Mouse (Mus musculus) CH12.LX (cell line): ENCODE measurements around the gene Msh5. TPM values are rescaled to one million over a fixed set of nuclear protein-coding genes. Genes with fewer than 3 reads are reported as not detected.

Source experiments
- DNase-seq: peaks from one replicate; pipeline ENCODE4 v3.0.0-alpha.2; 2013; ENCODE audit errors: extremely low read depth
- H3K27ac ChIP-seq: 2 replicates; pipeline ENCODE4 v1.5.1; 2012; ENCODE audit warnings: low read depth, mild to moderate bottlenecking, control low read depth, moderate library complexity; ENCODE audit not compliant: insufficient read depth
- H3K27me3 ChIP-seq: replicated peaks from 2 replicates; pipeline ENCODE3; 2012; ENCODE audit warnings: inconsistent platforms
- H3K36me3 ChIP-seq, 2 experiments: replicated peaks in 1 of 2; 2 replicates each; pipeline versions ENCODE3 to v1.6.1; 2012; ENCODE audit warnings: inconsistent platforms in 1 of 2, low read length in 1 of 2, mild to moderate bottlenecking in 1 of 2, mixed read lengths in 1 of 2, moderate library complexity in 1 of 2; ENCODE audit not compliant: control insufficient read depth in 1 of 2, insufficient read depth in 1 of 2
- H3K4me1 ChIP-seq, 2 experiments: 2 replicates each; pipeline ENCODE4 v1.6.1; 2012; ENCODE audit warnings: inconsistent platforms in 1 of 2, moderate library complexity in 1 of 2; ENCODE audit not compliant: insufficient read depth in 2 of 2, control insufficient read depth in 1 of 2
- H3K4me2 ChIP-seq: 2 replicates; pipeline ENCODE4 v1.6.1; 2012; ENCODE audit warnings: low read depth, mild to moderate bottlenecking, control low read depth; ENCODE audit not compliant: poor library complexity, insufficient read depth, severe bottlenecking
- H3K4me3 ChIP-seq, 3 experiments: fragments of 150-350 bp in 1 of 3; sonication (generic) in 1 of 3; replicated peaks in 1 of 3; 2 replicates each; pipeline versions ENCODE3 to v1.5.1; 2011 to 2012; ENCODE audit warnings: low read depth in 2 of 3, low read length in 2 of 3, mild to moderate bottlenecking in 2 of 3, moderate library complexity in 2 of 3, control low read depth in 1 of 3, improper control_type of control experiment in 1 of 3, inconsistent platforms in 1 of 3, mixed read lengths in 1 of 3; ENCODE audit not compliant: poor library complexity in 1 of 3
- H3K79me2 ChIP-seq: replicated peaks from 2 replicates; pipeline ENCODE4 v1.6.1; 2012; ENCODE audit warnings: mild to moderate bottlenecking, moderate library complexity; ENCODE audit not compliant: control insufficient read depth, poor library complexity, insufficient read depth, severe bottlenecking; ENCODE audit errors: extremely low read depth
- H3K9ac ChIP-seq: 2 replicates; pipeline ENCODE4 v1.6.1; 2012; ENCODE audit warnings: low read depth, mild to moderate bottlenecking, control low read depth, moderate library complexity; ENCODE audit not compliant: insufficient read depth
- H3K9me3 ChIP-seq: replicated peaks from 2 replicates; pipeline ENCODE3; 2012; ENCODE audit warnings: low read length, inconsistent platforms, mixed read lengths
- CHD2 ChIP-seq: IDR thresholded peaks from 2 replicates; pipeline ENCODE4 v1.6.1; 2011; ENCODE audit warnings: low read length, improper control_type of control experiment
- EP300 ChIP-seq: IDR thresholded peaks from 2 replicates; pipeline ENCODE4 v1.6.1; 2011; ENCODE audit warnings: low read length, improper control_type of control experiment
- HCFC1 ChIP-seq: IDR thresholded peaks from 2 replicates; pipeline ENCODE4 v1.6.1; 2012; ENCODE audit warnings: low read depth, mild to moderate bottlenecking, inconsistent platforms, low read length, improper control_type of control experiment
- KAT2A ChIP-seq: IDR thresholded peaks from 2 replicates; pipeline ENCODE4 v1.6.1; 2012; ENCODE audit warnings: low read length, improper control_type of control experiment, inconsistent platforms; ENCODE audit not compliant: insufficient replicate concordance
- MAZ ChIP-seq: IDR thresholded peaks from 2 replicates; pipeline ENCODE4 v1.6.1; 2012; ENCODE audit warnings: low read depth, mild to moderate bottlenecking, inconsistent platforms, low read length, improper control_type of control experiment, moderate library complexity
- MEF2A ChIP-seq: IDR thresholded peaks from 2 replicates; pipeline ENCODE4 v1.6.1; 2014; ENCODE audit warnings: low read depth, mild to moderate bottlenecking, inconsistent platforms, low read length, improper control_type of control experiment, borderline replicate concordance
- MXI1 ChIP-seq: IDR thresholded peaks from 2 replicates; pipeline ENCODE4 v1.6.1; 2011; ENCODE audit warnings: mild to moderate bottlenecking, low read depth, low read length, improper control_type of control experiment
- MYC ChIP-seq: IDR thresholded peaks from 2 replicates; pipeline ENCODE4 v1.6.1; 2011; ENCODE audit warnings: low read depth, mild to moderate bottlenecking, improper control_type of control experiment, low read length
- PAX5 ChIP-seq: IDR thresholded peaks from 2 replicates; pipeline ENCODE4 v1.6.1; 2012; ENCODE audit warnings: low read length, inconsistent platforms, mixed read lengths
- POLR2A ChIP-seq: IDR thresholded peaks from 2 replicates; pipeline ENCODE4 v1.6.1; 2011; ENCODE audit warnings: low read depth, mild to moderate bottlenecking, improper control_type of control experiment, low read length
- POLR2AphosphoS2 ChIP-seq: IDR thresholded peaks from 2 replicates; pipeline ENCODE4 v1.6.1; 2011; ENCODE audit warnings: low read depth, low read length, improper control_type of control experiment
- SIN3A ChIP-seq: IDR thresholded peaks from 2 replicates; pipeline ENCODE4 v1.6.1; 2012; ENCODE audit warnings: low read length, improper control_type of control experiment, inconsistent platforms
- TBP ChIP-seq: conservative IDR thresholded peaks from 2 replicates; pipeline ENCODE4 v1.6.1; 2011; ENCODE audit warnings: low read depth, low read length, improper control_type of control experiment
- TCF12 ChIP-seq: IDR thresholded peaks from 2 replicates; pipeline ENCODE4 v1.6.1; 2014; ENCODE audit warnings: low read depth, mild to moderate bottlenecking, inconsistent platforms, low read length, improper control_type of control experiment
- USF1 ChIP-seq: IDR thresholded peaks from 2 replicates; pipeline ENCODE4 v1.6.1; 2014; ENCODE audit warnings: low read depth, mild to moderate bottlenecking, inconsistent platforms, low read length, improper control_type of control experiment
- ZC3H11A ChIP-seq: IDR thresholded peaks from 2 replicates; pipeline ENCODE4 v1.6.1; 2012; ENCODE audit warnings: low read depth, mild to moderate bottlenecking, inconsistent platforms, low read length, improper control_type of control experiment
- ZMIZ1 ChIP-seq: IDR thresholded peaks from 2 replicates; pipeline ENCODE4 v1.6.1; 2012; ENCODE audit warnings: low read depth, mild to moderate bottlenecking, inconsistent platforms, low read length, improper control_type of control experiment
- dilution Hi-C: fragments of 300-500 bp; cut with MboI; formaldehyde crosslinking; loops from 2 replicates; pipeline ENCODE4 v1.14.3; 2020; ENCODE audit warnings: low sequenced_read_pairs; ENCODE audit not compliant: extremely low pct_unique_long_range_greater_than_20kb, extremely low pct_ligation_motif_present
- in situ Hi-C: fragments of 300-500 bp; cut with MboI; formaldehyde crosslinking; loops from 3 replicates; pipeline ENCODE4 v1.14.3; 2019; ENCODE audit warnings: low sequenced_read_pairs, low pct_ligation_motif_present, low pct_unique_long_range_greater_than_20kb, mixed read lengths
- polyA plus RNA-seq: library from polyadenylated mRNA; unstranded; fragments of >175 nt; gene quantifications from 2 replicates; pipeline ENCODE4 v1.2.1, GENCODE M21; 2012; ENCODE audit warnings: low read depth; ENCODE audit not compliant: insufficient read length
- total RNA-seq, 2 experiments: library from RNA; depleted of rRNA; stranded (reverse); fragments of 300-350 nt in 1 of 2; fragments of >200 nt in 1 of 2; gene quantifications; 2 replicates each; pipeline ENCODE4 v1.2.3; 2012 to 2014

The Msh5 gene
- total and polyA plus RNA-seq, 3 experiments: 6.1 to 13.1 (median 10.6) TPM

- TF ChIP-seq PAX5: no peak
- no peak for TF ChIP-seq ZC3H11A
- TF ChIP-seq CHD2: no peak
- TF ChIP-seq TBP: no peak
- 0 out of 2 replicates have a peak, but pooled peaks have one; percentile 11 for TF ChIP-seq HCFC1
- no peak for TF ChIP-seq TCF12
- 0 out of 2 replicates have a peak, but pooled peaks have one; percentile 5 for TF ChIP-seq MAZ
- TF ChIP-seq MYC: no peak
- TF ChIP-seq POLR2AphosphoS2: peak; percentile 36; the same call in 1 of the 2 replicates
- TF ChIP-seq MEF2A: no peak
- TF ChIP-seq USF1: no peak
- TF ChIP-seq EP300: no peak
Observed at GRCm38 (mm10) chr17:35004075-35004717, 42.3 kb downstream of the Msh5 start (continued).

GRCm38 (mm10) chr17:35003022-35003838 lies 43.3 kb downstream of the Msh5 start:
- peaks cover 8 to 20% of the 10 kb centered on the region in 2 experiments; a peak in 3 of 4 replicates for H3K4me1 ChIP-seq
- H3K79me2 ChIP-seq: peaks cover 37% of the 10 kb centered on the region
- peaks cover 18% of the 10 kb centered on the region for H3K9me3 ChIP-seq
- H3K27ac ChIP-seq: peak overlapping the region; percentile 100
- peak overlapping the region; percentile 88 for H3K4me2 ChIP-seq
- dilution Hi-C loops (no loop called here), in situ Hi-C loops (no loop called here)
- H3K27me3 ChIP-seq: no peaks in the 10 kb centered on the region
- peaks cover 42 to 57% of the 10 kb centered on the region in 2 experiments for H3K36me3 ChIP-seq
- TF ChIP-seq KAT2A (no peak), MYC (peak; percentile 64), MXI1 (peak; percentile 45; the same call in 1 of the 2 replicates), POLR2A (peak; percentile 40; the same call in 1 of the 2 replicates), SIN3A (peak; percentile 52; the same call in 1 of the 2 replicates), TBP (0 out of 2 replicates have a peak, but pooled peaks have one; percentile 19), ZMIZ1 (no peak)
- H3K9ac ChIP-seq: peak overlapping the region; percentile 100
- DNase-seq: peak; percentile 45
- H3K4me3 ChIP-seq: peak overlapping the region; percentile 84 to 94 (median 86)
